11 mouse cellular contexts compared by ENCODE assay signal in genomic region chr6:125410995-125411547, GRCm38 (mm10). TPM values are rescaled to one million over a fixed set of nuclear protein-coding genes. Genes with fewer than 3 reads are reported as not detected.
A peak's percentile ranks its signal among the peaks of the same experiment; 100 is the strongest.
DNase-seq lines count a peak whose midpoint lies in the region; ATAC-seq and TF ChIP-seq lines count a peak whose summit lies in the region.
"Had no signal": no experiment of that assay in that cellular context is flagged by ENCODE, and none has a peak within 500 bp of the region (broad histone marks: within the 10 kb centered on the region; RNA-seq: fewer than 3 reads in every experiment).

No protein-coding gene starts in this region.

- TF ChIP-seq POLR2A in myocyte (IDR thresholded peaks at IDR 0.05; ENCODE audit: insufficient read length, low read depth): no peak

- no peaks in the 10 kb centered on the region for H3K27me3 ChIP-seq in intestine, embryonic 16.5 days (replicated peaks; ENCODE audit: control insufficient read depth, insufficient read depth, low read length)
- no peaks in the 10 kb centered on the region for H3K27me3 ChIP-seq in myocyte (ENCODE audit: control insufficient read depth, insufficient read depth, insufficient read length)
- H3K27me3 ChIP-seq: limb, embryonic 12.5 days had no signal

- H3K4me1 ChIP-seq in ES-E14 (ENCODE audit: control insufficient read depth in 2 of 2, insufficient read depth in 2 of 2, low read length in 2 of 2, poor library complexity in 1 of 2): peaks cover 0 to 5% of the 10 kb centered on the region in 2 experiments; a peak in 1 of 4 replicates
- peaks cover 12% of the 10 kb centered on the region; the same call in 1 of the 2 replicates for H3K4me1 ChIP-seq in intestine, embryonic 16.5 days (ENCODE audit: control insufficient read depth, insufficient read depth, low read length)

- ATAC-seq in intestine, embryonic 16.5 days: peak; percentile 89

- H3K79me2 ChIP-seq in myocyte (ENCODE audit: control insufficient read depth, insufficient read depth): no peaks in the 10 kb centered on the region

- peak overlapping the region; percentile 87 for H3K27ac ChIP-seq in ES-E14 (ENCODE audit: insufficient read depth, low read depth, low read length, poor library complexity, severe bottlenecking)
- H3K27ac ChIP-seq in intestine, embryonic 16.5 days (ENCODE audit: low read length): peak overlapping the region; percentile 20
- H3K27ac ChIP-seq: limb, embryonic 12.5 days had no signal

- H3ac ChIP-seq in myocyte (ENCODE audit: control insufficient read depth, insufficient read length): no peak overlapping the region

- H3K9ac ChIP-seq in ES-E14 (ENCODE audit: insufficient read depth, low read depth, low read length, poor library complexity, severe bottlenecking): peak overlapping the region; percentile 61
- no peak overlapping the region for H3K9ac ChIP-seq in intestine, embryonic 16.5 days (ENCODE audit: low read depth, low read length)
- H3K9ac ChIP-seq: limb, embryonic 12.5 days had no signal

- H3K4me2 ChIP-seq in intestine, embryonic 16.5 days (ENCODE audit: low read depth, low read length): peak overlapping the region; percentile 6; the same call in 1 of the 2 replicates
- peak overlapping the region; percentile 28 for H3K4me2 ChIP-seq in myocyte (ENCODE audit: low read depth)
- H3K4me2 ChIP-seq: limb, embryonic 12.5 days had no signal

- H3K9me3 ChIP-seq in ES-E14 (ENCODE audit: control insufficient read depth, insufficient read depth, low read depth, low read length): no peaks in the 10 kb centered on the region
- no peaks in the 10 kb centered on the region for H3K9me3 ChIP-seq in intestine, embryonic 16.5 days (ENCODE audit: control insufficient read depth, low read length)

- H3K4me3 ChIP-seq in ES-E14 (ENCODE audit: insufficient read depth in 1 of 2, low read depth in 1 of 2, low read length in 2 of 2, poor library complexity in 1 of 2, severe bottlenecking in 1 of 2) (peak overlapping the region; percentile 32 to 51), myocyte (no peak overlapping the region)
- no peak overlapping the region for H3K4me3 ChIP-seq in intestine, embryonic 16.5 days (ENCODE audit: low read length)
- H3K4me3 ChIP-seq: erythroblast, embryonic 14.5 days; limb, embryonic 12.5 days had no signal

- H3K36me3 ChIP-seq in ES-E14 (ENCODE audit: control insufficient read depth, insufficient read depth, low read length, poor library complexity, severe bottlenecking) (no peaks in the 10 kb centered on the region), myocyte (ENCODE audit: control insufficient read depth, insufficient read depth) (no peaks in the 10 kb centered on the region)
- H3K36me3 ChIP-seq in intestine, embryonic 16.5 days (ENCODE audit: control insufficient read depth, insufficient read depth, low read length): no peaks in the 10 kb centered on the region
- H3K36me3 ChIP-seq: limb, embryonic 12.5 days had no signal

- in situ Hi-C loops in ES-E14 (cut with MboI; ENCODE audit: low sequenced_read_pairs in 2 of 2, unreplicated experiment in 2 of 2): no loop called here

- 41% methylated on average over 8 of the region's 8 CpGs for WGBS in intestine, embryonic 16.5 days

- peak; percentile 2 for DNase-seq in gastrocnemius, postnatal 10 days
- no peak for DNase-seq in gastrocnemius, adult 18-20 months (ENCODE audit: low spot score)
- peak; percentile 81 for DNase-seq in ES-E14 (ENCODE audit: low read depth, low spot score)
- no peak for DNase-seq in layer of hippocampus, adult 9-10 months (ENCODE audit: low spot score)
- DNase-seq in cerebellum, postnatal 14 days: no peak
- no peak for DNase-seq in thymus, postnatal 36 days

TF ChIP-seq in ES-E14, 5 proteins besides CTCF, POLR2A, EP300 and RAD21:
- no peak for TF ChIP-seq ZC3H11A (IDR thresholded peaks at IDR 0.05; ENCODE audit: borderline replicate concordance, low read depth, low read length)
- no peak for TF ChIP-seq ZNF384 (IDR thresholded peaks at IDR 0.05; ENCODE audit: low read depth, low read length)
- no peak for TF ChIP-seq CHD2 (IDR thresholded peaks at IDR 0.05; ENCODE audit: low read depth, low read length)
- TF ChIP-seq HCFC1 (IDR thresholded peaks at IDR 0.05; ENCODE audit: borderline replicate concordance, insufficient read depth, low read length): no peak
- no peak for TF ChIP-seq MAFK (IDR thresholded peaks at IDR 0.05; ENCODE audit: insufficient read depth, low read depth, low read length)

TF ChIP-seq in myocyte, 11 proteins besides CTCF, POLR2A, EP300 and RAD21:
- TF ChIP-seq CEBPB (IDR thresholded peaks at IDR 0.05; ENCODE audit: insufficient read depth, poor library complexity, severe bottlenecking): peak; percentile 94
- TF ChIP-seq TCF12 (IDR thresholded peaks at IDR 0.05; ENCODE audit: insufficient read depth, poor library complexity, severe bottlenecking): no peak

RNA-seq across cellular contexts. Expression of gene Plekhg6, which starts 30.5 kb away (rescaled TPM):
- under 1 TPM in 1 of 2 experiments, not detected in 1; 0.07 TPM for total RNA-seq in gastrocnemius, postnatal 10 days (2021)
- total RNA-seq in gastrocnemius, adult 18-20 months (2021): not detected
- total RNA-seq in ES-E14 (2012; rRNA removed): 1.1 and 1.5 TPM in 2 replicates
- polyA plus RNA-seq in intestine, embryonic 16.5 days (2015; fragmentation: Nextera tagmentation; extraction: Ambion mirVana): 13.2 and 19.1 TPM in 2 replicates
- polyA plus RNA-seq in myocyte (2012; fragmentation: generic; extraction: Trizol): 0.14 TPM
- polyA plus RNA-seq: erythroblast, embryonic 14.5 days; spleen, adult 2 months had no signal

Comparison
In these comparisons a context has a peak if more than half of its experiments do, and no peak if none do; other contexts are left out.
1. DNase-seq: peak in gastrocnemius, postnatal 10 days (single experiment) and ES-E14 (single experiment); none in gastrocnemius, adult 18-20 months (single experiment), layer of hippocampus, adult 9-10 months (single experiment), cerebellum, postnatal 14 days (0 of 2) and thymus, postnatal 36 days (0 of 2).
2. H3K4me3 ChIP-seq: peak in ES-E14 (2 of 2); none in intestine, embryonic 16.5 days (single experiment) and myocyte (single experiment).